In the genomic region with DNA sequence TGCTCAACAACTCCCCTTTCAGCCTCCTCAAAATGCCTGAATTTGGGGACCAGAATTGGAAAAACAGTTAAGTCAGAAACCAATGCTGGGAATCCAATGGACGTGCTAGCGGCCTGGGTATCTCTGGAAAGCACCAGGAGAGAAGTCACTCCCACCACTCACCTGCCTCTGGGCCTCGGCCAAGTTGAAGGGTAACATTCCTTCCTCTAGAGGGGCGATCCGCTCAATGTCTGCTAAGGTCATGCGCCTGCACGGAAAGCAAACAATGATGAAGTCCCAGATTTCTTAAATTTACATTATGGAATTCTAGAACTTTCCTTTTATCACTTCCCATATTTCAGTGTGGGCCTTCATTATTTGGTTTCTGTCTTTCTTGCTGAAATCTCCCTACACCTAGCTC, we compare ENCODE assay signal across 15 mouse cellular contexts.
DNase-seq lines count a peak whose midpoint lies in the region; ATAC-seq lines count a peak whose summit lies in the region.
"Had no signal": no experiment of that assay in that cellular context is flagged by ENCODE, and none has a peak within 500 bp of the region (broad histone marks: within the 10 kb centered on the region; RNA-seq: fewer than 3 reads in every experiment).

No protein-coding gene starts in this region.

- no peak overlapping the region for H3K9ac ChIP-seq in limb, embryonic 12.5 days (replicated peaks)
- H3K9ac ChIP-seq in limb, embryonic 13.5 days: no peak overlapping the region
- H3K9ac ChIP-seq in forebrain, embryonic 16.5 days (replicated peaks; ENCODE audit: low read depth, low read length): no peak overlapping the region
- H3K9ac ChIP-seq: forebrain, embryonic 12.5 days had no signal

- no peak overlapping the region for H3K4me2 ChIP-seq in limb, embryonic 12.5 days
- H3K4me2 ChIP-seq in limb, embryonic 13.5 days (replicated peaks): no peak overlapping the region
- H3K4me2 ChIP-seq in forebrain, embryonic 16.5 days (ENCODE audit: low read length): no peak overlapping the region
- H3K4me2 ChIP-seq: forebrain, embryonic 12.5 days had no signal

- peaks cover 47% of the 10 kb centered on the region for H3K4me1 ChIP-seq in limb, embryonic 12.5 days (replicated peaks)
- peaks cover 41% of the 10 kb centered on the region for H3K4me1 ChIP-seq in limb, embryonic 10.5 days
- H3K4me1 ChIP-seq in limb, embryonic 13.5 days: peaks cover 42% of the 10 kb centered on the region
- peaks cover 5% of the 10 kb centered on the region; the same call in 1 of the 2 replicates for H3K4me1 ChIP-seq in forebrain, embryonic 16.5 days (replicated peaks; ENCODE audit: control insufficient read depth, insufficient read depth, low read length)

- H3K4me3 ChIP-seq in limb, embryonic 12.5 days (replicated peaks): no peak overlapping the region
- H3K4me3 ChIP-seq in limb, embryonic 10.5 days: no peak overlapping the region
- H3K4me3 ChIP-seq in limb, embryonic 13.5 days: no peak overlapping the region
- no peak overlapping the region for H3K4me3 ChIP-seq in forebrain, embryonic 16.5 days (replicated peaks; ENCODE audit: low read length)
- H3K4me3 ChIP-seq: forebrain, embryonic 12.5 days; megakaryocyte, embryonic 14.5 days had no signal

- intact Hi-C loops in heart, postnatal 36 days (cut with DNase I): no loop called here

- H3K27ac ChIP-seq in limb, embryonic 12.5 days: peak overlapping the region; percentile 59
- H3K27ac ChIP-seq in limb, embryonic 10.5 days: no peak overlapping the region
- H3K27ac ChIP-seq in limb, embryonic 13.5 days: peak overlapping the region; percentile 52; the same call in 1 of the 2 replicates
- H3K27ac ChIP-seq in forebrain, embryonic 16.5 days (ENCODE audit: low read length): no peak overlapping the region
- H3K27ac ChIP-seq: forebrain, embryonic 12.5 days had no signal

- no peak; the same call in 1 of the 2 replicates for ATAC-seq in limb, embryonic 12.5 days (ENCODE audit: insufficient number of reproducible peaks, insufficient read depth, low FRiP score, low TSS enrichment, low read depth)
- ATAC-seq in limb, embryonic 13.5 days (ENCODE audit: low FRiP score, low read depth): peak; percentile 63; the same call in 1 of the 2 replicates
- ATAC-seq in erythroblast, adult 5-6 weeks (replicated peaks; ENCODE audit: low FRiP score, poor library complexity, severe bottlenecking): no peak
- no peak for ATAC-seq in forebrain, embryonic 16.5 days
- ATAC-seq: inflammation-experienced regulatory T-cells, adult 6 months; midbrain, embryonic 16.5 days had no signal

- H3K36me3 ChIP-seq in limb, embryonic 12.5 days: peaks cover 18% of the 10 kb centered on the region; the same call in 1 of the 2 replicates
- peaks cover 37% of the 10 kb centered on the region for H3K36me3 ChIP-seq in limb, embryonic 10.5 days
- H3K36me3 ChIP-seq in limb, embryonic 13.5 days: peaks cover 7% of the 10 kb centered on the region
- H3K36me3 ChIP-seq in forebrain, embryonic 16.5 days (ENCODE audit: control insufficient read depth, insufficient read depth): no peaks in the 10 kb centered on the region
- H3K36me3 ChIP-seq: forebrain, embryonic 12.5 days had no signal

- H3K27me3 ChIP-seq in limb, embryonic 12.5 days: no peaks in the 10 kb centered on the region
- no peaks in the 10 kb centered on the region for H3K27me3 ChIP-seq in limb, embryonic 10.5 days (ENCODE audit: low read depth, poor library complexity, severe bottlenecking)
- no peaks in the 10 kb centered on the region for H3K27me3 ChIP-seq in limb, embryonic 13.5 days
- no peaks in the 10 kb centered on the region for H3K27me3 ChIP-seq in forebrain, embryonic 16.5 days (replicated peaks; ENCODE audit: control insufficient read depth, insufficient read depth, low read length)
- H3K27me3 ChIP-seq: forebrain, embryonic 12.5 days; megakaryocyte, embryonic 14.5 days had no signal

- 68% methylated on average over 7 of the region's 7 CpGs for WGBS in limb, embryonic 12.5 days
- 82% methylated on average over 7 of the region's 7 CpGs for WGBS in limb, embryonic 10.5 days
- WGBS in limb, embryonic 13.5 days: 49% methylated on average over 7 of the region's 7 CpGs
- WGBS in forebrain, embryonic 16.5 days: 94% methylated on average over 7 of the region's 7 CpGs

- H3K9me3 ChIP-seq in limb, embryonic 12.5 days: peaks cover 4% of the 10 kb centered on the region; the same call in 1 of the 2 replicates
- H3K9me3 ChIP-seq in limb, embryonic 10.5 days (replicated peaks): no peaks in the 10 kb centered on the region
- no peaks in the 10 kb centered on the region for H3K9me3 ChIP-seq in limb, embryonic 13.5 days
- H3K9me3 ChIP-seq in forebrain, embryonic 16.5 days (ENCODE audit: control insufficient read depth, low read length): no peaks in the 10 kb centered on the region
- H3K9me3 ChIP-seq: forebrain, embryonic 12.5 days had no signal

- DNase-seq in heart, adult 11 months: peak; percentile 76
- no peak for DNase-seq in heart, postnatal 36 days
- no peak for DNase-seq in limb, embryonic 10.5 days (ENCODE audit: low spot score)
- DNase-seq in WW6 (ENCODE audit: low read depth, low spot score): peak; percentile 57
- DNase-seq: adrenal gland, postnatal 25 days; cerebellum, adult 9-10 months; lung, adult 18-20 months had no signal

Comparison
In these comparisons a context has a peak if more than half of its experiments do, and no peak if none do; other contexts are left out.
1. DNase-seq: peak in heart, adult 11 months (single experiment) and WW6 (single experiment); none in heart, postnatal 36 days (0 of 2) and limb, embryonic 10.5 days (single experiment).
2. H3K27ac ChIP-seq: peak in limb, embryonic 12.5 days (single experiment) and limb, embryonic 13.5 days (single experiment); none in limb, embryonic 10.5 days (single experiment) and forebrain, embryonic 16.5 days (single experiment).